Mouse (Mus musculus) frontal cortex, adult (tissue): ENCODE measurements around the gene Elf2.

ENCODE experiments used
- ATAC-seq: cut with Nextera tagmentation; 2 replicates; pipeline ENCODE4 v1.9.2; 2017; ENCODE audit warnings: mild to moderate bottlenecking, moderate library complexity, mixed read lengths; ENCODE audit not compliant: low TSS enrichment

Gene Elf2

GRCm38 (mm10) chr3:51340552-51341267 lies at the start of gene Elf2:
Gene Elf2 (minus strand): TSS chr3:51340663.
- peak; percentile 76 for ATAC-seq

GRCm38 (mm10) chr3:51388904-51389303 lies 48.4 kb upstream of the Elf2 start:
- ATAC-seq = peak; percentile 52; the same call in 1 of the 2 replicates

DNA sequence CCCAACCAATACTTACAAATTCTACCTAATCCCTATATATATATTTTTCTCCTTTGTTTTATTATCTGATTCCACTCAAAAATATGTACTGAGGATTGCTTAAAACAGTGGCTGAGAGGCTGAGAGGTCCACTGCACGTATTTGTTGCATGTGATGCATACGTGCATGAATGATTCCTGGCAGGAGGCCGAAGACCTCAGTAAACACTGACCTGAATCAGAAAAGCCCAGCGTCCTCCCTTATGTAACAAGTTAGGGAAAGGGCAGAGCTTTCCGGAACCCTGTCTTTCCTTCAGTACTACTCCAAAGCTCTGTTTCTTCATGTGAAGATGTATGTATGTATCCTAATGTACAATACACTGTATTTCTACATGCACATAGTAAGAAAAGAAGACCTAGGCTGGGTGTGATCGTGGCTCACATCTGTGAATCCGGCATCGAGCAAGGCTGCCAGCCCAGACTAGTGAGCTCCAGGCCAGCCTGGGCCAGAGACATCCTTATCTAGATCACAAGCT lies 47.5 kb upstream of the Elf2 start:
- ATAC-seq = no peak

DNA sequence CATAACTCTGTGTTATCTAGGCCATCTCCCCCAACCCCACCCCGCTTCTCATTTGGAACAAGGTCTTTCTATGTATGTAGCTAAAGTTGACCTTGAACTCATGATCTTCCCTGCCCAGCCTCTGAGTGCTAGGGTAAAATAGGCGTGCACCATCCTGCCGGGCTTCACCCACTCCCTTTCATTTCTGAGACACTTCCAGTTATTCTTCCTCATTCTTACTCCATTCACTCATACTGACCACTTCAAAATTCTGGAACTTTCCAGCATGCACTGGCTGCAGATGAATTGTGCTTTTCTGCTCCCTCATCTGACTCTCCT lies 46.6 kb upstream of the Elf2 start:
- no peak for ATAC-seq

DNA sequence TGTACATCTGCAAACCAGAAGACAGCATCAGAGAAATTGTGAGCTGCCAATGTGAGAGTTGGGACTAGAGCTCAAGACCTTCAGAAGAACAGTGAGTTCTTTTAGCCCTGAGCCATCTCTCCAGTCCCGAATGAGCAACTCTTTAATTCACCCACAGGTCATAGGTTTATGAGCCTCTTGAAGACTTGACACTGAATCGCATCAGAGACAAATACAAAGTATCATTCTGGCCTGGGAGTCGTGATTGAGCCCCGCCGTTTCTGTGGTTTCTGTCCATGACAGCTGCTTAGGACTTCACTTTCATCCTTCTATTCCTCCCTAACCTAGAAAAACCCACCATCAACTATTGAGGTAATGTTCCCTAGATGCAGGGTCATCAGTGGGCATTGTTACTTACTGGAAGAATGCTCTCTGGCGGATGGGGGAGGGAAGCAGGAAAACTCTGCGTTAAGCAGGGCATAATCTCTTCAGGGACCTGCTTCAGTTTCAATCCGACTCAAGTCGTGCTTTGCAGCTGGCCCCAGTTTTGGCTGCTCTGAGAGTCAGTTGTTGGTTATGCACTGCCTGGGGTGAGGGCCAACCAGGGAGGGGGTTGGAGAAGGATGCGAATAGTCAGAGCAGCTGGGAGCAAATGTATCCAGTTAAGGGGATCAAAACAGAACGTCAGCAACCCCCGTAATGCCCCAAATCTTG lies 46.1 kb upstream of the Elf2 start:
- no peak for ATAC-seq

DNA sequence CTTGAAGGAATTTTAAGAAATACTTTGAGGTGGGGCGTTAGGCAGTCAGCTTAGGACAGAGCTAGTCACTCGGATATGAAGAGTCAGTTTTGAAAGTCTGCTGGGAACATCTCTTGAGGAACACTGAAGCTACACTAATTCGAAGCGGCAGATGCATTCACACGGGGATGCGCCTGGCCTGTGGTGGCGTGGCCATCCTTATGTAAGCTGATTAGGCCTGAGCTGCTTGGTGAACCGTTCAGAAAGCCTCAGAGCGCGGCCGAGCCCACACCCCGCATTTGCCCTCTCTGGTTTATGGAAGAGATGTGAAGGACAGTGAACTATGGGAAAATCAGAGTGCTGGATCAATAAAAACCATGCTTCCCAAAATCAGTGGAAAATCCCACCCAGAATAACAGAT lies 42.9 kb upstream of the Elf2 start:
- ATAC-seq = no peak

GRCm38 (mm10) chr3:51380660-51381014 lies 40.2 kb upstream of the Elf2 start:
- ATAC-seq = no peak

GRCm38 (mm10) chr3:51379786-51380659 lies 39.6 kb upstream of the Elf2 start:
- no peak for ATAC-seq

DNA sequence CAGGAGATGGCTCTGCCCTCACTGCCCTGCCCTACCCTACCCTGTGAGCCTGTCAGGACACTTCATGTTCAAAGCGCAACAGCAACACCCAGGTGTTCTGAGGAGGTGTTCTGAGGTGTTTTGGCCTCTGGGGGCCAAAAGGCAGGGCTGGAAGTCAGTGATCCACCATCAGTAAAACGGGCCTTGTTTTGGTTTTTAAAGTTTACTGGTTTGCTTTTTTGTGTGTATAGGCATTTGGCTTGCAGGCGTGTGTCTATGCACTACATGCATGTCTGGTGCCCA lies 38.1 kb upstream of the Elf2 start:
- ATAC-seq = no peak

GRCm38 (mm10) chr3:51377878-51378664 lies 37.6 kb upstream of the Elf2 start:
- peak; percentile 85 for ATAC-seq

DNA sequence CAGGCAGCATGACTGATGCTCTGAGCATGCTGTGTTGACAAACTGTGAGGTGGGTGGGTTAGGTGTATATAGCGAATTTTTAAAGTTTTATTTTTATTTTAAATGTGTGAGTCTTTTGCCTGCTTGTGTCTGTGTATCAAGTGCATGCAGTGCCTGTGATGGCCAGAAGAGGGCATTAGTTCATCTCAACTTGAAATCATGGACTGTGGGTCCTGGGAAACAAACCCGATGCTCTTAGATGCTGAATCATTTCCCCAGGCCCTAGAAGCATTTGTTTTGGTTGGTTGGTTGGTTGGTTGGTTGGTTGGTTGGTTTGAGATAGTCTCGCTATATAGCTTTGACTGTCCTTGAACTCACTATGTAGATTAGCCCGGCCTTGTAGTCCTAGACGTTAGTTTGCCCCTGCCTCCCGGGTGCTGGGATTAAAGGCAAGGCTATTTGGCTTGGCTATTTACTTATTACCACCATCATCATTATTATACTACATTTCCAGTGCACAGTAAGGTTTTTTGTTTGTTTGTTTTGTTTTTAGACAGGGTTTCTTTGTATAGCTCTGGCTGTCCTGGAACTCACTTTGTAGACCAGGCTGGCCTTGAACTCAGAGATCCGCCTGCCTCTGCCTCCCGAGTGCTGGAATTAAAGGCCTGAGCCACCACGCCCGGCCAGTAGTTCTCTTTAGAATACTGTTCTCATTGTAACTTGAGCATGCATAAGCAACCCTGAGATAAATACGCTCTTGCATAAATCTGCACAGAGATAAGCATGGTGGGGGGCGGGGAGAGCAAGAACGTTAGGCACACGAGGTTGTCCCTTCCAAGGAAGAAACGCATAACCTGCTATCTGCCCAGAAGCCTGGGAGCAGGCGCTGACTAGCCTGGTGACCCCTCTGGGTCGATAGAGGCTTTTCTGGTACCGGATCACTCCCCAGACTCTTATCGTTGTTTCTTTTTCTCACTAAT lies 35.1 kb upstream of the Elf2 start:
- no peak for ATAC-seq

- no peak for ATAC-seq
Observed at GRCm38 (mm10) chr3:51373544-51373943, 33.1 kb upstream of the Elf2 start.

DNA sequence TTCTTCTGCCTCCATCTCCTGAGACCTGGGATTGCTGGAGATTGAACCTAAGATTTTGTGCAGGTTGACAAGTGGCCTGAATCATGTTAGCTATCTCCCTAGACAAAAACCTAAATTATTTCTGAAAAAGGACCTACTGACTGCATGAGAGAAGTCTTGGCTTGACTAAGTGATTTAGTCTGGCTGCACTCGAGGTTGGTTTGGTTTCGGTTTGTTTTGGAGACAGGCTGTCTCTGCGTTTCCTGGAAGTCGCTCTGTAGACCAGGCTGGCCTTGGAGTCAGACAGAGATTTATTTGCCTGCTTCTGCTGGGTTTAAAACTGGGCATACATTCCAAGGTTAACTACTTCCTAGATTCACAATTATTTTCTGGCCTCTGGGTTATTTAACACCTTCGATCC lies 32.4 kb upstream of the Elf2 start:
- ATAC-seq = no peak

DNA sequence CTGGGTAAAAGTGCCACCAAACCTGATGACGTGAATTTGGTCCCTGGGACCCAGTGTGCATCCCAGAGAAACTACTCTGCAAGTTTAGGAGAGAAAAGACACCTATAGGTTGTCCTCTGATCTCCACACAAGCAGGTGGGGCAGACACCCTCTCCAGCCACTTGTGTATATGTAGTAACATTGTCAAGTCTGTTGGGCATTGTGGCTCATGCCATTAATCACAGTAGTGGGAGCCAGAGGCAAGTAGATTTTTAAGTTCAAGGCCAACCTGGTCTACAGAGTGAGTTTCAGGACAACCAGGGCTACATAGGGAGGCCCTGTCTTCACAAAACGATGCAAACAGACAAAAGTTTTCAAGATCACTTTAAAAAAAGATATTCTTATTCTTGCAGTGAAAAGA lies 31.4 kb upstream of the Elf2 start:
- ATAC-seq = no peak

DNA sequence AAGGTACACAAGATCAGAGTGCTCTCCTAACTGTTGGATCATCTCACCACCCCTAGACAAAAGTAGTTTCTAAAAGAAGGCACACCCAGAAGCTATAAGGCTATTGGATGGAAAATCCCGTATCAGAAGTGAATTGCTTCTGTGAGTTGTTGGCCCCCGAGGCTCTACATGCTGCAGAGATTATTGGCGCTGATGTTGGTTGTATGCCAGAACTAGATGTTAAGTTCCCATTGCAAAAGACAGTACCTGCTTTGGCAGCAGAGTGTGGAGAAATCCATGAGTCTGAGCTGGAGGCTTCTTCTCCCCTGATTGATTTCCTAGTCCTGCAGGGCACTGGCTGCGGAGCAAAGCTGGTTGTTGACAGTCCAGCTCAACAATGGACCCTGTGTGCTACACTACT lies 27.5 kb upstream of the Elf2 start:
- no peak for ATAC-seq

DNA sequence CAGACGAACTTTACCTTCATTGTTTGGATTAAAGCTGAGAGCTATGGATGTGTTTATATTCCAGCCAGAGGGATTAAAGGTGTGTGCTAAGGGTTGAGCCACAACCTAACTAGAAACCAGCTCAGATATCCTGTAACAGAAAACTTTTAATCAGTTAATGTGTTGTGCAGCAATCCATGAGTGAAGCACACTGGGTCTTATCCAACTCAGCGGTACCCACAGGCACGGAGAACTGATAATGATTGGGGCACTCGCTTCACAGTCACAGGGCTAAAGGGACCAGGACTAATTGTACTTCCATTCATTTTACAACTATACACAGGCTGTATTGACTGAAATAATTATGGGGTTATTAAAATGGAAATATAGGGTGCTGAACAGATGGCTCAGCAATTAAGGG lies 26.5 kb upstream of the Elf2 start:
- no peak for ATAC-seq

- ATAC-seq = no peak
Observed at GRCm38 (mm10) chr3:51365517-51365882, 25.0 kb upstream of the Elf2 start.

GRCm38 (mm10) chr3:51364703-51365516 lies 24.4 kb upstream of the Elf2 start:
- peak; percentile 98 for ATAC-seq

DNA sequence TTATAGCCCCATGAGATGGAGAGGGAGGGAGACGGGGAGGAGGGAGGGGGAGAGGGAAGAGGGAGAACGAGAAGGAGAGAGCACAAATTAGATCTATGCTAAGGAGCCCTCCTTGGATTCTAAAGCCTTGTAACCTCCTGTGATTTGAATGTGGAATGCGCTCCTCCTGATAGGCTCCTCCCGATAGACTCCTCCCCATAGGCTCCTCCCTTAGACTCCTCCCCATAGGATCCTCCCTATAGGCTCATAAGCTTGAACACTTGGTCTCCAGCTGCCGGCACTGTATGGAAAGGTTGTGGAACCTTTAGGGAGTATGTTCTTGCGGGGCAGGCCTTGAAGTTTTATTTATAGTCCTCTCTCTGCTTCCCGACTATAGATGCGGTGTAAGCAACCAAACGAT lies 20.6 kb upstream of the Elf2 start:
- no peak for ATAC-seq
